Mouse (Mus musculus) central nervous system, embryonic 14 days (tissue): ENCODE data around the gene Rbbp8nl. TPM values are rescaled to one million over a fixed set of nuclear protein-coding genes. Genes with fewer than 3 reads are reported as not detected.

Experiments used
- polyA plus RNA-seq: library from polyadenylated mRNA; depleted of rRNA; stranded (reverse); fragments of >200 nt; gene quantifications from 2 replicates; pipeline ENCODE4 v1.2.3, GENCODE M21; 2012; rRNA removed

Rbbp8nl gene
- 0.26 TPM in 1 of 2 replicates, not detected in the other for polyA plus RNA-seq

GRCm38 (mm10) chr2:180289440-180290108 lies at the start of gene Rbbp8nl:
Gene Rbbp8nl, minus strand, starts transcription at chr2:180289879.

DNA sequence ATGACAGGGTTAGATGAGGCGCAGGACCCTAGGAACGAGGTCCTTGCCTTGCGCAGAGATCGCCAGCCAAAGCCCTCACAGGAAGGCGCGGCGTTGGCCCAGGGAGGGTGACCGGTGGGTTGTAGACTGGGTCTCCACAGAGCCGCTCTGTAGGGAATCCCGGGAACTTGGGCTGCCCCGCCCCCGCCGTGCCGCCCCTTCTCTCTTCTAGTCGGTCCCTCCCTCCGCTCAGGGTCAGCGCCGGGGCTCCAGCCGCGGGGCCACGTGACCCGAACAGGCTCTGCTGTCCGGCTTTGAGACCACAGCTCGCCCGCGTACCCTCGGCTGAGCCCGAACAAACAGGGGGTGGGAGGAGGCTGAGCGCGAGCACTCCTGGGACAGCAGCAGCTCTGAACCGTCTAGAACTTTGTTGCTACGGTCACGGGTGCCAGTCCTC lies 44.9 kb upstream of the Rbbp8nl start, which contains the start of gene Gata5:
Gene Gata5, minus strand, starts transcription at position 149 of the 436 bp plus-strand sequence.

GRCm38 (mm10) chr2:180273394-180274244 lies 16.1 kb downstream of the Rbbp8nl start, which contains the start of gene Cables2:
Gene Cables2, minus strand, starts transcription at chr2:180273496.

DNA sequence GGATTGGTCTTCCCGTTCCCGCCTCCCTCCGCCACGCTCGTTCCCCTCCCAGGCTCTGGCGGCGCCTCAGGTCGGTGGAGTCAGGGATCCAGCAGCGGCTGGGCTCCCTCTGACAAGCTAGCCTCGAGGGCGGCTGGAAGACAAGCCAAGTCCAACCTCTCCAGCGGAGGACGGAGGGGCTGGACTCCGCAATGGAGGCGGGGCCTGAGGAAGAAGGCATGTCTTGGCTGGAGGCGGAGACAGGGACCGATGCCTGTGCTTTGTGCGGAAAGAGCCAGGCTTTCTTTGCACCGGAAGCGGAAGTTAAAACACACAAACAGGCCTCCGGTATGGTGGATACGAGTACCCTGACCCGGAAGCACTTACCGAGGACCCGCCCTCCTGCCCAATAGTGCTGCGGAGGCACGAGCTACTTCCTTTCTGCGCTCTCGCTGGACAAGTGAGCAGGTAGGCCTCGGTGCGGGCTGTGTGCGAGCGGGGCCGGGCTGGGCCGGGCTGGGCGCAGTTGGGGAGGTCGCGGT lies 32.6 kb downstream of the Rbbp8nl start, which contains the start of gene Rps21:
Gene Rps21, plus strand, starts transcription at position 377 of the 521 bp plus-strand sequence.

Other genes with a start within 250 kb of the Rbbp8nl start
- gene Psma7, start 247.4 kb downstream of the Rbbp8nl start, polyA plus RNA-seq = 361 and 390 TPM in 2 replicates
- 45.2 and 45.3 TPM in 2 replicates for gene Ss18l1, start 247.4 kb downstream of the Rbbp8nl start, polyA plus RNA-seq
- 39.3 and 40.8 TPM in 2 replicates for gene Mtg2, start 219.3 kb downstream of the Rbbp8nl start, polyA plus RNA-seq
- gene Hrh3, start 185.4 kb downstream of the Rbbp8nl start, polyA plus RNA-seq = 7.2 and 8.6 TPM in 2 replicates
- 40.8 and 42.8 TPM in 2 replicates for gene Osbpl2, start 170.6 kb downstream of the Rbbp8nl start, polyA plus RNA-seq
- 122 and 128 TPM in 2 replicates for gene Adrm1, start 118.4 kb downstream of the Rbbp8nl start, polyA plus RNA-seq
- 5.2 and 14.0 TPM in 2 replicates for gene Lama5, start 64.0 kb downstream of the Rbbp8nl start, polyA plus RNA-seq
- gene Rps21, start 32.5 kb downstream of the Rbbp8nl start, polyA plus RNA-seq = 2,791 and 2,950 TPM in 2 replicates
- 48.8 and 50.4 TPM in 2 replicates for gene Cables2, start 16.4 kb downstream of the Rbbp8nl start, polyA plus RNA-seq
- gene Gata5, start 44.8 kb upstream of the Rbbp8nl start, polyA plus RNA-seq = not detected in 2 replicates
- gene Slco4a1, start 166.4 kb upstream of the Rbbp8nl start, polyA plus RNA-seq = 2.4 TPM in 2 replicates
- 2.4 and 3.2 TPM in 2 replicates for gene Ntsr1, start 210.1 kb upstream of the Rbbp8nl start, polyA plus RNA-seq